Mouse (Mus musculus): ENCODE results near the gene Slc22a5. TPM values are rescaled to one million over a fixed set of nuclear protein-coding genes. Genes with fewer than 3 reads are reported as not detected.

Slc22a5 gene
- polyA plus RNA-seq, 2 experiments: 8.9 to 11.4 TPM

GRCm38 (mm10) chr11:53903781-53904533 lies 12.5 kb upstream of the Slc22a5 start:
- 38% methylated on average over 16 of the region's 16 CpGs for WGBS
- H3K27me3 ChIP-seq (ENCODE audit: control insufficient read depth, insufficient read depth, low read length): no peaks in the 10 kb centered on the region
- no peak overlapping the region for H3K27ac ChIP-seq (replicated peaks; ENCODE audit: low read depth, low read length)
- DNase-seq (ENCODE audit: low spot score) (no peak), ATAC-seq (ENCODE audit: low FRiP score, low read depth) (no peak)
- no peaks in the 10 kb centered on the region for H3K9me3 ChIP-seq (ENCODE audit: control insufficient read depth, low read length)
- TF ChIP-seq POLR2A (IDR thresholded peaks at IDR 0.05; ENCODE audit: borderline replicate concordance, extremely low read depth, insufficient read depth, insufficient read length): no peak
- H3K4me3 ChIP-seq (replicated peaks; ENCODE audit: low read length): no peak overlapping the region
- no peaks in the 10 kb centered on the region for H3K36me3 ChIP-seq (ENCODE audit: control insufficient read depth, insufficient read depth, low read length)
- H3K4me1 ChIP-seq (ENCODE audit: control insufficient read depth, insufficient read depth, low read length): no peaks in the 10 kb centered on the region
- H3K9ac ChIP-seq (ENCODE audit: low read depth, low read length, severe bottlenecking): no peak overlapping the region
- no peak overlapping the region for H3K4me2 ChIP-seq (replicated peaks; ENCODE audit: low read depth, low read length, severe bottlenecking)

GRCm38 (mm10) chr11:53902741-53903140 lies 11.3 kb upstream of the Slc22a5 start:
- Histone ChIP-seq H3K4me1 (ENCODE audit: control insufficient read depth, insufficient read depth, low read length) (no peaks in the 10 kb centered on the region), H3K27ac (replicated peaks; ENCODE audit: low read depth, low read length) (no peak overlapping the region), H3K27me3 (ENCODE audit: control insufficient read depth, insufficient read depth, low read length) (no peaks in the 10 kb centered on the region), H3K36me3 (ENCODE audit: control insufficient read depth, insufficient read depth, low read length) (no peaks in the 10 kb centered on the region), H3K9me3 (ENCODE audit: control insufficient read depth, low read length) (no peaks in the 10 kb centered on the region), H3K9ac (ENCODE audit: low read depth, low read length, severe bottlenecking) (no peak overlapping the region), H3K4me2 (replicated peaks; ENCODE audit: low read depth, low read length, severe bottlenecking) (no peak overlapping the region), H3K4me3 (replicated peaks; ENCODE audit: low read length) (no peak overlapping the region)
- ATAC-seq (ENCODE audit: low FRiP score, low read depth): no peak
- 92% methylated on average over 14 of the region's 14 CpGs for WGBS
- DNase-seq (ENCODE audit: low spot score): no peak
- no peak for TF ChIP-seq POLR2A (IDR thresholded peaks at IDR 0.05; ENCODE audit: borderline replicate concordance, extremely low read depth, insufficient read depth, insufficient read length)

- ATAC-seq (ENCODE audit: low FRiP score, low read depth) (no peak), DNase-seq (ENCODE audit: low spot score) (no peak)
- Histone ChIP-seq H3K4me1 (ENCODE audit: control insufficient read depth, insufficient read depth, low read length) (no peaks in the 10 kb centered on the region), H3K9ac (ENCODE audit: low read depth, low read length, severe bottlenecking) (no peak overlapping the region), H3K36me3 (ENCODE audit: control insufficient read depth, insufficient read depth, low read length) (no peaks in the 10 kb centered on the region), H3K9me3 (ENCODE audit: control insufficient read depth, low read length) (no peaks in the 10 kb centered on the region), H3K27me3 (ENCODE audit: control insufficient read depth, insufficient read depth, low read length) (no peaks in the 10 kb centered on the region), H3K4me3 (replicated peaks; ENCODE audit: low read length) (no peak overlapping the region), H3K27ac (replicated peaks; ENCODE audit: low read depth, low read length) (no peak overlapping the region), H3K4me2 (replicated peaks; ENCODE audit: low read depth, low read length, severe bottlenecking) (no peak overlapping the region)
- no peak for TF ChIP-seq POLR2A (IDR thresholded peaks at IDR 0.05; ENCODE audit: borderline replicate concordance, extremely low read depth, insufficient read depth, insufficient read length)
- WGBS: 28% methylated on average over 1 of the region's 1 CpGs
Observed at GRCm38 (mm10) chr11:53900991-53901390, 9.5 kb upstream of the Slc22a5 start.

GRCm38 (mm10) chr11:53899981-53900380 lies 8.5 kb upstream of the Slc22a5 start:
- H3K9me3 ChIP-seq (ENCODE audit: control insufficient read depth, low read length): no peaks in the 10 kb centered on the region
- H3K4me1 ChIP-seq (ENCODE audit: control insufficient read depth, insufficient read depth, low read length): no peaks in the 10 kb centered on the region
- no peak overlapping the region for H3K9ac ChIP-seq (ENCODE audit: low read depth, low read length, severe bottlenecking)
- H3K27me3 ChIP-seq (ENCODE audit: control insufficient read depth, insufficient read depth, low read length): no peaks in the 10 kb centered on the region
- H3K4me2 ChIP-seq (replicated peaks; ENCODE audit: low read depth, low read length, severe bottlenecking): no peak overlapping the region
- 89% methylated on average over 6 of the region's 6 CpGs for WGBS
- H3K36me3 ChIP-seq (ENCODE audit: control insufficient read depth, insufficient read depth, low read length): no peaks in the 10 kb centered on the region
- ATAC-seq (ENCODE audit: low FRiP score, low read depth) (no peak), DNase-seq (ENCODE audit: low spot score) (no peak)
- no peak for TF ChIP-seq POLR2A (IDR thresholded peaks at IDR 0.05; ENCODE audit: borderline replicate concordance, extremely low read depth, insufficient read depth, insufficient read length)
- H3K4me3 ChIP-seq (replicated peaks; ENCODE audit: low read length): no peak overlapping the region
- no peak overlapping the region for H3K27ac ChIP-seq (replicated peaks; ENCODE audit: low read depth, low read length)

- 37% methylated on average over 3 of the region's 3 CpGs for WGBS
- TF ChIP-seq POLR2A (IDR thresholded peaks at IDR 0.05; ENCODE audit: borderline replicate concordance, extremely low read depth, insufficient read depth, insufficient read length): no peak
- Histone ChIP-seq H3K9me3 (ENCODE audit: control insufficient read depth, low read length) (no peaks in the 10 kb centered on the region), H3K4me2 (replicated peaks; ENCODE audit: low read depth, low read length, severe bottlenecking) (no peak overlapping the region), H3K4me1 (ENCODE audit: control insufficient read depth, insufficient read depth, low read length) (no peaks in the 10 kb centered on the region), H3K4me3 (replicated peaks; ENCODE audit: low read length) (no peak overlapping the region), H3K27me3 (ENCODE audit: control insufficient read depth, insufficient read depth, low read length) (no peaks in the 10 kb centered on the region), H3K36me3 (ENCODE audit: control insufficient read depth, insufficient read depth, low read length) (no peaks in the 10 kb centered on the region), H3K9ac (ENCODE audit: low read depth, low read length, severe bottlenecking) (no peak overlapping the region), H3K27ac (replicated peaks; ENCODE audit: low read depth, low read length) (no peak overlapping the region)
- ATAC-seq (ENCODE audit: low FRiP score, low read depth) (no peak), DNase-seq (ENCODE audit: low spot score) (no peak)
Observed at GRCm38 (mm10) chr11:53899004-53899403, 7.5 kb upstream of the Slc22a5 start.
